Mouse (Mus musculus): ENCODE data around the gene Arhgef25.

- no peak for TF ChIP-seq CTCF (IDR thresholded peaks at IDR 0.05; ENCODE audit: low read depth)
- TF ChIP-seq EP300 (IDR thresholded peaks at IDR 0.05; ENCODE audit: low read depth): no peak
Measured at GRCm38 (mm10) chr10:127214422-127214803, 24.5 kb upstream of the Arhgef25 start.

All from liver, embryonic 14.5 days (tissue).